Mouse (Mus musculus): Measurements from ENCODE around the gene Gm44965. TPM values are rescaled to one million over a fixed set of nuclear protein-coding genes. Genes with fewer than 3 reads are reported as not detected.

The Gm44965 gene
- 0.68 TPM in 1 of 2 replicates, not detected in the other for polyA plus RNA-seq (2012; rRNA removed; ENCODE audit: low replicate concordance)

DNA sequence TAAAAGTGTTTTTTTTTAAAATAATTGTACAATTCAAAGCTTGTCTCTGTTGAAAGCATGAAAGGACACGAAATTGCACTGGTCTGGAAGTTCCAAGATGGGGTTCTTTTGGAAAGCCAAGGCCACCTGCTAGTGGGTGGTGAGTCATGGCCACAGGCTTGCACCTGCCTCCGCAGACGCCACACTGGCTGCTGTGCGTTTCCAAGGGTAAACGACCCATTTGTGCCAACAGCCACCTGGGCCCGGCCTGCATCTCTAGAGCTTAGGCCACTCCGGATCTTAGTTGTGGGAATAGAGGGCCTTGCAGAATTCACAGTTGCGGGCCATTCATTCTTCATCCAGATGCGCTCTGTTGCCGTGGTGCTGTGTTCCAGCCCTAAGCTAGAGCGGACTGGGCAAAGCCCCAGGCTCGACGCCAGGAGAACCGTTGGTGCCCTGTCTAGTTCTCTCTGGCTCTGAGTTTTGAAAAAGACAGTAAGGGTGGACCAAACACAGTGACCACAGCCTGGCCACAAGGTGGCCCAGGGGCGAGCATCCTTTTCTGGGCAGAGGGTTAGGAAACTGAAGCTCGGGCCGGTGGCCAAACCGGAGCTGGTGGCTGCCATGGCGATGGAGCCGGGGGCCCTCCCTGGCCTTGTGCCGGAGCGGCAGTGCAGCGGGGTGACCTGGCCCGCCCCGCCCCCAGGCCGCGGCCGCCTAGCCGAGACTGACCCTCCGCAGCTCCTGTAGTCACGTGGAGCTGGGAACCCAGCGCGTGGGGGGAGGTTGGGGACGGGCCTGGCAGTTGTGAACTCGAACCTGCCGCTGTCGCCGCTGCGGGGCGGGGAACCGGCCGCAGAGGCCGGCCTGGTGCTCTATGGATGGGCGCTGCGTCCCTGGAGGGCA lies at the start of gene Gm44965, which contains the start of gene Repin1:
TSS of gene Gm44965 (plus strand) at position 784 of the 885 bp plus-strand sequence.
TSS of gene Repin1 (plus strand) at position 726 of the 885 bp plus-strand sequence.

GRCm38 (mm10) chr6:48554280-48555103 lies 39.2 kb upstream of the Gm44965 start, which contains the start of gene Lrrc61:
TSS of gene Lrrc61 (plus strand) at chr6:48554796.

GRCm38 (mm10) chr6:48572572-48573061 lies 21.1 kb upstream of the Gm44965 start, which contains the start of gene Rarres2:
TSS of gene Rarres2 (minus strand) at chr6:48572789.

DNA sequence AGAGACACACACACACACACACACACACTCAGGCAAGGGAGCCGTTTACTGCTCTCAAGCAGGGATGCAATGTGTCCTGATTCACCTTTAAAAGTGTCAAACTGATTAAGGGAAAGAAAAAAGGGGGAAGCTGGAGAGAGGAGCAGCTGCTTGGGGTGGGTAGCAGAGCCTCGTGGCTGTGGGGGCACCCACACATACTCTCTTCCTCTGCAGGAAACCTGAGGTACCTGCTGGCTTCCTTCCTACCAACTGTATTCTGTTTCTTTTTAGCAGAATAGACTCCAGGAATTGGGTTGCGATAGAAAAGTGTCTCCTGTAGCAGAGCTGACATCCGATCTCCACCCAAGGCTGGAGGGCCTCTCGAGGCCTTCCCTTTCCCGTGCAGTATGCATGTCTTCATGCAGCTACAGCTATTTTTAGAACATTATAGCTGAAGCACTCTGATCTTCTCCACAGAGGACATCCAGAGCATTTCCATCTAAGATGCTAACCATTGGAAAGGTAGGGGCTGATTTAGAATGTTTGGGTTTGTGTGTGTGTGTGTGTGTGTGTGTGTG lies 4.5 kb upstream of the Gm44965 start, which contains the start of gene Gm45021:
TSS of gene Gm45021 (plus strand) at position 417 of the 557 bp plus-strand sequence.

GRCm38 (mm10) chr6:48601271-48602079 lies 7.7 kb downstream of the Gm44965 start, which contains the start of gene Zfp775:
TSS of gene Zfp775 (plus strand) at chr6:48602063.

GRCm38 (mm10) chr6:48626464-48626863 lies 32.7 kb downstream of the Gm44965 start, which contains the start of gene AI854703:
TSS of gene AI854703 (plus strand) at chr6:48626764.

DNA sequence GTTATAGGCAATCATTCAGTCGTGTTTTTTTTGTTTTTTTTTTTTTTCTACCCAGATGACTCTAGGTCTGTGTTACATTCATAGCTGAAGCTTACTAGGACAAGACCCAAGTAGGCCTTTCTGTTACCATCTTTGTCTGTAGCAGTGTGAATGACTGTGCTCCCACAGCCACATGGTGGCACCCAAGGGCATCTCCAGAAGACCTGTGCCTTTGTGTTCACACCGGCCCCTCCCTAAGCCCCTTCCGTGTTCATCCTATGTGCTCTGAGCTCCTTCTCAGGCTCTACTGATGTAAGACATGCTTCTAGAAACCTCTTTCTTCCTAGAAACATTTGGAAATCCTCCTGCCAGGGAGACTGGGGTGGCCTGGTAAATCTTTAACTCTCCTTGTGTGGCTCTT lies 53.3 kb downstream of the Gm44965 start, which contains the start of gene Gimap8:
TSS of gene Gimap8 (plus strand) at position 240 of the 400 bp plus-strand sequence.

Other genes with a start within 250 kb of the Gm44965 start
- gene Krba1, start 198.4 kb upstream of the Gm44965 start, polyA plus RNA-seq (2012; rRNA removed; ENCODE audit: low replicate concordance), result 12.1 and 29.5 TPM in 2 replicates
- 43.6 and 50.0 TPM in 2 replicates for gene Zfp467, start 148.1 kb upstream of the Gm44965 start, polyA plus RNA-seq (2012; rRNA removed; ENCODE audit: low replicate concordance)
- 2.0 and 4.5 TPM in 2 replicates for gene Sspo, start 145.7 kb upstream of the Gm44965 start, polyA plus RNA-seq (2012; rRNA removed; ENCODE audit: low replicate concordance)
- gene Atp6v0e2, start 56.3 kb upstream of the Gm44965 start, polyA plus RNA-seq (2012; rRNA removed; ENCODE audit: low replicate concordance), result 42.6 and 79.5 TPM in 2 replicates
- gene Lrrc61, start 39.1 kb upstream of the Gm44965 start, polyA plus RNA-seq (2012; rRNA removed; ENCODE audit: low replicate concordance), result 23.2 and 24.6 TPM in 2 replicates
- 338 and 562 TPM in 2 replicates for gene Rarres2, start 21.2 kb upstream of the Gm44965 start, polyA plus RNA-seq (2012; rRNA removed; ENCODE audit: low replicate concordance)
- gene Gm45021, start 4.3 kb upstream of the Gm44965 start, polyA plus RNA-seq (2012; rRNA removed; ENCODE audit: low replicate concordance), result not detected in 2 replicates
- 36.2 and 55.2 TPM in 2 replicates for gene Repin1, start 58 bp upstream of the Gm44965 start, polyA plus RNA-seq (2012; rRNA removed; ENCODE audit: low replicate concordance)
- 5.0 and 6.3 TPM in 2 replicates for gene Zfp775, start 8.1 kb downstream of the Gm44965 start, polyA plus RNA-seq (2012; rRNA removed; ENCODE audit: low replicate concordance)
- 1.4 and 2.3 TPM in 2 replicates for gene AI854703, start 32.8 kb downstream of the Gm44965 start, polyA plus RNA-seq (2012; rRNA removed; ENCODE audit: low replicate concordance)
- 4.7 and 9.7 TPM in 2 replicates for gene Gimap8, start 53.3 kb downstream of the Gm44965 start, polyA plus RNA-seq (2012; rRNA removed; ENCODE audit: low replicate concordance)
- gene Gimap9, start 82.2 kb downstream of the Gm44965 start, polyA plus RNA-seq (2012; rRNA removed; ENCODE audit: low replicate concordance), result 2.4 and 3.2 TPM in 2 replicates
- gene Gimap4, start 90.6 kb downstream of the Gm44965 start, polyA plus RNA-seq (2012; rRNA removed; ENCODE audit: low replicate concordance), result 22.2 and 30.2 TPM in 2 replicates
- gene Gimap6, start 114.3 kb downstream of the Gm44965 start, polyA plus RNA-seq (2012; rRNA removed; ENCODE audit: low replicate concordance), result 15.2 and 24.9 TPM in 2 replicates
- gene Gm28053, start 124.7 kb downstream of the Gm44965 start, polyA plus RNA-seq (2012; rRNA removed; ENCODE audit: low replicate concordance), result 0.73 TPM in 1 of 2 replicates, not detected in the other
- 0.70 and 0.90 TPM in 2 replicates for gene Gimap7, start 124.7 kb downstream of the Gm44965 start, polyA plus RNA-seq (2012; rRNA removed; ENCODE audit: low replicate concordance)
- 7.0 and 7.7 TPM in 2 replicates for gene Gimap1, start 145.1 kb downstream of the Gm44965 start, polyA plus RNA-seq (2012; rRNA removed; ENCODE audit: low replicate concordance)
- gene Gimap5, start 152.3 kb downstream of the Gm44965 start, polyA plus RNA-seq (2012; rRNA removed; ENCODE audit: low replicate concordance), result 14.1 and 14.8 TPM in 2 replicates
- 5.5 and 5.7 TPM in 2 replicates for gene Gimap3, start 176.9 kb downstream of the Gm44965 start, polyA plus RNA-seq (2012; rRNA removed; ENCODE audit: low replicate concordance)
- 58.0 and 139 TPM in 2 replicates for gene Tmem176a, start 247.0 kb downstream of the Gm44965 start, polyA plus RNA-seq (2012; rRNA removed; ENCODE audit: low replicate concordance)
- gene Tmem176b, start 247.6 kb downstream of the Gm44965 start, polyA plus RNA-seq (2012; rRNA removed; ENCODE audit: low replicate concordance), result 231 and 496 TPM in 2 replicates

All from subcutaneous adipose tissue, adult 2 months (tissue).